Mouse (Mus musculus): ENCODE data around the gene Ccdc82. TPM values are rescaled to one million over a fixed set of nuclear protein-coding genes. Genes with fewer than 3 reads are reported as not detected.

Ccdc82 gene
- polyA plus RNA-seq (2015; fragmentation: Nextera tagmentation; extraction: Ambion mirVana): 12.3 and 14.5 TPM in 2 replicates

GRCm38 (mm10) chr9:13246815-13247638 is at the start of gene Ccdc82:
Gene Ccdc82 (plus strand): TSS chr9:13246955.

DNA sequence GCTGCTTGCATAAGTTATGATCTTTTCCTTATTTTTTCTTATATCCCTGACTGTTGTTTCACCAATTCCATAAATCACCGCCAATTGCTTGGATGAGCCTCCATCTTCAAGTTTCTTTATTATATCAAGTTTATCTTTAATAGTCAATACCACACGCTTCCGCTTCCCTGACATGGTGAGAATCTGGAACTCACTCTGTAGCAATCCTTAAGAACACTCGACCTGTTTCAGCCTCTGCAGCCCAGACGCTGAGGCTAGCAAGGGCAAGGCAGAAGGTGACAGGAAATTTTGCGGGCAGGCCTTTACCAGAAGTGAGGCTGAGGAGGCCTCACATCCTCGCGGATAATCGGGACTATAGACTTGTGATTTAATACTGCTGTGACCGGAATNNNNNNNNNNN is 1.3 kb upstream of the Ccdc82 start, which contains the start of gene Jrkl:
Gene Jrkl, minus strand, starts transcription at position 349 of the 400 bp plus-strand sequence.

GRCm38 (mm10) chr9:13297668-13298512 is 51.1 kb downstream of the Ccdc82 start, which contains the start of gene Maml2:
Gene Maml2 (plus strand): TSS chr9:13297957.

Other genes starting within 250 kb of the Ccdc82 start
- gene Jrkl, start 1.1 kb upstream of the Ccdc82 start, polyA plus RNA-seq (2015; fragmentation: Nextera tagmentation; extraction: Ambion mirVana): 3.7 and 4.5 TPM in 2 replicates
- 4.4 and 5.2 TPM in 2 replicates for gene Maml2, start 51.0 kb downstream of the Ccdc82 start, polyA plus RNA-seq (2015; fragmentation: Nextera tagmentation; extraction: Ambion mirVana)
- gene Gm17571, start 199.8 kb downstream of the Ccdc82 start, polyA plus RNA-seq (2015; fragmentation: Nextera tagmentation; extraction: Ambion mirVana): not detected in 2 replicates